Mouse (Mus musculus) urinary bladder, adult 2 months (tissue): ENCODE measurements around the gene Kcnq2. TPM values are rescaled to one million over a fixed set of nuclear protein-coding genes. Genes with fewer than 3 reads are reported as not detected.

Experiments used
- DNase-seq: peaks from one replicate; pipeline ENCODE4 v3.0.0; 2022; ENCODE audit warnings: low spot score
- polyA plus RNA-seq: library from polyadenylated mRNA; depleted of rRNA; stranded (reverse); fragments of >200 nt; gene quantifications from 2 replicates; pipeline ENCODE4 v1.2.3, GENCODE M21; 2012; rRNA removed

Gene Kcnq2
- 0.07 and 0.12 TPM in 2 replicates for polyA plus RNA-seq

DNA sequence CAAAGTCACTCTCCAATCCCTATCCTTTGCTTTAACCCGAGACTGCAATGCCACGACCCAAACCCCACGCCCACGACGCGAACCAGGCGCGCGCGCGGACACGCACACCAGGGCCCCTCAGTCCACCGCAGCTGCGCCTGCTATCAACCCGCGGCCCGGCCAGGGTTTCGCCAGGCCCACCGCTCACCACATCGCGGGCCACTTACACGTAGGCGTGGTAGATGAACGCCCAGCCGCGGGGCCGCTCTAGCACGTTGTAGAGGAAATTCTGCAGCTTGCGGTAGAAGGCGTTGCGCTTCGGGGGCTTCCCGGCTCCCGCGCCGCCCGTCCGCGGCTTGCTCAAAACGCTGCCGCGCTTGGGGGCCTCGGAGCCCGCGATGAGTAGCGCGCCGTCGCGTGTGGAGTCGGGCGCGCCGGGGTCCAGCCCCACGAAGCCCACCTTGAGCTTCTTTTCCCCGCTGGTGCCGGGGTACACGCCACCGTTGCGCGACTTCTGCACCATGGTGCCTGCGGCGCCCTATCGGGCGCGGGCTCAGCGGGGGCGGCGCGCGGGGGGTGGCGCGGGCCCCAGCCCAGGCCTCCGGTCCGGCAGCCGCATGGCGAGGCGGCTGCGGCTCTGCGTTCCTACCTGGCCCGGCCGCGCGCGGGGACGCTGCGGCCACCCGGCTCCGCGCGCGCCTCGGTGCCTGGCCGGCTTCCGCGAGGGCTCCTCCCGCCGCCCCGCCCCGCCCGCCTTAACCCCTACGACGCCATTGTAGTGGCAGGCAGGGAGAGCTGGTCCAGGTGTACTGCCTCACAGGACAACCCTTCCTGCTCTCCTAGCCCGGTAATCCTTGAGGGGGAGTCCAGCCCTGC lies at the start of gene Kcnq2:
Gene Kcnq2, minus strand, starts transcription at position 710 of the 855 bp plus-strand sequence.
- DNase-seq = no peak

DNA sequence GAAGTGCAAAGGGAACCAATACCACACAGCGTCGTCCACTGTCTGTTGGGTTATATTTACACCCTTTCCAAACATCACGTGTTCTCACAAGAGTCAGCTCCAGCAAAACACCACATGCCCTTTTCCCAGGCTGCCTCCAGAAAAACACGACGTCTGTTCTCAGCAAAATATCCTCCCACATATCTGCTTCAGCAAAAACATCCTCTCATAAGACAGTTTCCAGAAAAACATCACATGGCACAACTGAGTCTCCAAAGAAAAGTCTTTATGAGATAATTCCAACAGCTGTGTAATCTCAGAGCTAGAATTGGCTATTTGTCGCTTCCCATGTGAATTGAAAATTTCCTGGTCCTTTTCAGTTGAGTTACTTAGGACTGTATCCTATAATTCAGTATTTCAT lies 45.8 kb upstream of the Kcnq2 start:
- DNase-seq = no peak

DNA sequence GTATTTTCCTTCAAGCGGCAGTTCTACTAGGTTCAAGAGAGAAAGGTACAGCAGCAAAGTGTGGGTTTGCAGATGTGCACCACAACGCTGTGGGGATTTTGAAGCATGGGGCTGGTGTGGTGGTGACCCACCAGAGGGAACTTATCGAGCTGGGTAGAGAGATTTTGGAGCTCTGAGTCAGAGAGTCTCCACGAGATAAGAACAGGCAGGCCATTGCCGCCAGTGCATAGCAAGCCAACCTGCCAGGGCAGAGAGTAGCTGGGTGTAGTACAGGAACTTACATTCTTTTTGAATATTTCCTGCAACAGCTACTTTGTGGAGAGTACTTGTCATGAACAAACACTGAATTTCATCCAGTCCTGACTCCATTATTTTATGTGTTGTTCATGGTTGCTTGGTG lies 43.4 kb upstream of the Kcnq2 start:
- DNase-seq = no peak

DNA sequence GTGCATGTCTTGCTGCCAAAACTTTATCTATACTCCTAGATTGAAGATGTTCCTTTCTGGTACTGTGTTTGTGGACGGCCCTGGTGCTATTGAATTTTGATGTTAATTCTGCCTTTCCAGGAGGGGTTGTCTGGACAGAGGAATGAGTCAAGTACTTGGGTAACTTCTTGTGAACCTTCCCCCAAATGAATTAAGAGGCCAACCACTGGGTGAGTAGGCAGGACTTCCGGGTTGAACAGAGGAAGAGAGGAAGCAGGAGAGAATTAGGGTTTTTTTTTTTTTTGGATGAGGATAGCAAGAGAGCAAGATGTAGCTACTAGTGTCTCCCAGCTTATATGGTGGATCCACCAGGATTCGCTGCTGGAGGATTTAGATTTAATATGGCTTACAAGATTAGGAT lies 42.9 kb upstream of the Kcnq2 start:
- no peak for DNase-seq

DNA sequence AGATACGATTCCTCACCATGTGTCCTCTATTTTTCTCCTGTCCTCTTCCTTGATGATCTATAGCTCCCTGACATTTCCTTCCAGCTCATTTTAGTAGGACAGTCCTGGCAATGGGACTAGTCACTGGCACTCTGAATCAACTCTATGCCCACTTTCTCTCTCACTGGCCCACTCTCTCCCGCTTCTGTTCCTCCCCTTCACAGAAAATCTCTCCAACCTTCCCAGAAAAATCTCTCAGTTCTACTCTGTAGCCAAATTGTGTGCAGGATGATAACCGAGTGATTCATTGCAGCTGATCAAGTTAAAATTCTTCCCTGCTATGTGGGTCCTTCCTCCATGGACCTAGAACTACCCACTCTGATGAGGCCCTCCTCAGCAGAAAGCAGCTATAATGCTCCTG lies 39.5 kb upstream of the Kcnq2 start:
- no peak for DNase-seq

DNA sequence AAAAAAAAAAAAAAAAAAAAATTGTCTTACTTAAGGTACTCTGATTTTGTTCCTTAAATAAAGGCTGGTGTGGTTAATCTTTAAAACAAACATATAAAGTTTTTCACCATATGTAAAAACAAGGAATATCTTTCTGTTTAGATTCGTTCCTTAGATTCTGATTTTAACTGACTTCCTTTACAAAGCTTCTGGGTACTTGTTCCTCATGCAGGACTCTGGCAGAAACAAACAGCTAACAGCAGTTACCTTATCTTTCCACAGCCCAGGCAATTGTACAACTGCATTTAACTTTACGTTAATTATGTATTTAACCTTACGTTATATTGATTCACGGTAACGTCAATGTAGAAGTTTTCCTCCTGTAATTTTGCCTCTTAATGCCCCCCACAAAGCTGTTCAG lies 31.4 kb upstream of the Kcnq2 start:
- DNase-seq = no peak

DNA sequence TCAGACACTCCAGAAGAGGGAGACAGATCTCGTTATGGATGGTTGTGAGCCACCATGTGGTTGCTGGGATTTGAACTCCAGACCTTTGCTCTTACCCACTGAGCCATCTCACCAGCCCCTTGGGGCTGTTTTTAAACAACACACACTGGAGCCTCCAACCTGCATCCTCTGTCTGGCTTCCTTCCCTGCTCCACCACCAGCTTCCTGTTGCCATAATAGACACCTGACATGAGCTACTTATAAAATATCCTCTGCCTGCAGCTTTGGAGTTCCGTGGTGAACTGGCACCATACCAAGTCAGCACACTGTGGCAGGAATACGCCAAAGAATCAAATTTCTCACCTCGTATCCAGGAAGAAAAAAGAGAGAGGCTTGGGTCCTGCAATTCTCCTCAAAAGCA lies 25.7 kb upstream of the Kcnq2 start:
- no peak for DNase-seq

DNA sequence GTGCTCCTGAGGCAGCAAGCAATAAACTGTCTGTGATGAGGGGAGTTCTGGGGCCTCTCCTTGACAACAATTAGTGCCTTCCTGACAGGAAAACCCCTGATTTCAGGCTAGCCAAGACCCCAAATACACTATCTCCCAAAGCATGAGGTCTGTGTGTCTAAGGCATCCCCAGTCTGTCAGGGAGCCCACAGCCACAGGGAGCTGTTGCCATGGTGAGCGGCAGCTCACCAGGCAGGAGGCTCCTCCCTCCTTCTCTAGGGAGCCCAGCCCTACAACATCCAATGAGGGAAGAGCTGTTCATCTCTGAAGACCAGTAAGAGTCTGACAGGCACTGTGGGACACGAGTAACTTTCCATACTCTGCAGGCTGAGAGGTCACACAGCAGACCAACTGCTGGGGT lies 24.7 kb upstream of the Kcnq2 start:
- DNase-seq = no peak

DNA sequence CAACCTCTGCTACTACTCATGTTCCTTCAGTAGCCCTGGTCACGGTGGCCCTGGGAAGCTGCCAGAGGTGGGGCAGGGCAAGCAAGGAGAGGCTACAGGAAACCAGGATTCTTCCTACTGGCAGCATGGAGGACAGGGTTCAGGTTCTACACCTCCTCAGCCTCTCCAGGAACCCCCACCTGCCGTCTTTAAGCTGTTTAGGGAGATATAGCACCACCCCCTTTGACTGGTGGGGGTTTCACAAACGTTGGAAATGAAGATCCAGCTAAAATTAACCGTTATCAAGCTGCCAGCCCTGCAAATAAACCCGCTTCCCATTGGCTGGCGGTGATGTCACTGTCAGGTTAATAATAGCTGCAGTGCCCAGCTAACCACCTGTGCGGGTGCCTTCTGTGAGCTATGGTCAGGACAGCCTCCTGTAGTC lies 24.0 kb upstream of the Kcnq2 start:
- DNase-seq = no peak

DNA sequence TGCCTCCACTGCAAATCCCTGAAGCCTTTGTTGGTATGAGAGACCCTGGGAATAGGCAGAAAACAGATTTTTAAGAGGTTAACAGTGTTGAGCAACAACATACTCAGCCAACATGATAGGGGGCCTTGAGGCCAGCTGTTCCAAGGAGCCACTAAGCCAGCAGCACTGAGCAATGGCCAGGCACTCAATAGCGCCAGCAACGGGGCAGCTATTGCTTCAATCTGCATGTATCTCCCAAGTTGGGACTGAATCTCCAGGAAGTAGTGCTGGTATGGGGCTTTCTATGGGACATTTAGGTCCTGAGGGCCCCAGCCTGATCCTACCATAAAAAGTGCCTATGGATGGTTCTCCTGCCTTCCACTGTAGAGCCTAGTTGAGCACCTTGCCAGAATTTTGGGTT lies 23.4 kb upstream of the Kcnq2 start:
- DNase-seq = no peak

DNA sequence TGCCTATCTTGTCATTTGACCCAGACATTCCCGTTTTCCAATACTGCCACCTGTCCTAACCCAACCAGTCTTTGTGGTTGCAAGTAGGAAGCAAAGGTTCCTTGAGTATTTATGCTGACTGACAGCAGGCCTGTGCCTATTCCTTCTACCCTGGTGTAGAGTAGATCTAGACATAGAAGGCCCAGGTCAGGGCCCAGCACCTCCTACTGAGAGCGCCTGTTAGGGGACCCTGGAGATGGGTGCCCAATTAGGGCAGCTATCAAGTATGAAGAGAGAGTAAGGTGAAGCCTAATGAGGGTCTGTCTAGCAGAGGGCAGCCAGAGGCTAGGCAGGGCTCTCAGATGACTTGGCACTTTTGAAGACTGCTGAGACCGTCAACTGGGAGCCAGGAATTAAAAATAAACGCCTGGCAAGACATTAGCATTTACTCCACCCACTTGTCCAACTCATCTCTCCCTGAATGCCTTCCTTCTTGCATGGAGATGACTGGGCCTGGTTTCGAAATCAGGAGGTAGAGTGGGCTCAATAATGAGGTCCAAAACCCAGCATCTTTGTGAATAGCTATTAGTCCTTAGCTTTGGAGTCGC lies 22.7 kb upstream of the Kcnq2 start:
- no peak for DNase-seq

DNA sequence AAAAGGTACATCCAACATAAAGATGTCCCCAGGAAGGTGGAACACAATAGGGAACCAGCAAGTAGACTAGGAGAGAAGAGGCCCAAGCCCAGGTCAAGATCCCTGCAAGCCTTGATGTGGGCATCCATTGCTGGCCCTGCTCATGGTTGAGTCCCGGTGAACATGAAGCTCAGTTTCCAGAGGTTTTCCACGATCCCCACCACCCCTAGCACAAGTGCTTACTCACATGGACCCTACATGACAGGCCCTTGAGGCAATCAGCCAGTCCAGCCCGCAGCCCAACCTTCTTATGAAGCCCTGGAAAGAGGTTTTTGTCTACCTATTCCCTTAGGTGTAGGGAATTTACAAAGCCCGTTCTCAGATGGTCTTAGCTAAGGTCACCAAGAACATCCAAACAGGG lies 22.1 kb upstream of the Kcnq2 start:
- no peak for DNase-seq

DNA sequence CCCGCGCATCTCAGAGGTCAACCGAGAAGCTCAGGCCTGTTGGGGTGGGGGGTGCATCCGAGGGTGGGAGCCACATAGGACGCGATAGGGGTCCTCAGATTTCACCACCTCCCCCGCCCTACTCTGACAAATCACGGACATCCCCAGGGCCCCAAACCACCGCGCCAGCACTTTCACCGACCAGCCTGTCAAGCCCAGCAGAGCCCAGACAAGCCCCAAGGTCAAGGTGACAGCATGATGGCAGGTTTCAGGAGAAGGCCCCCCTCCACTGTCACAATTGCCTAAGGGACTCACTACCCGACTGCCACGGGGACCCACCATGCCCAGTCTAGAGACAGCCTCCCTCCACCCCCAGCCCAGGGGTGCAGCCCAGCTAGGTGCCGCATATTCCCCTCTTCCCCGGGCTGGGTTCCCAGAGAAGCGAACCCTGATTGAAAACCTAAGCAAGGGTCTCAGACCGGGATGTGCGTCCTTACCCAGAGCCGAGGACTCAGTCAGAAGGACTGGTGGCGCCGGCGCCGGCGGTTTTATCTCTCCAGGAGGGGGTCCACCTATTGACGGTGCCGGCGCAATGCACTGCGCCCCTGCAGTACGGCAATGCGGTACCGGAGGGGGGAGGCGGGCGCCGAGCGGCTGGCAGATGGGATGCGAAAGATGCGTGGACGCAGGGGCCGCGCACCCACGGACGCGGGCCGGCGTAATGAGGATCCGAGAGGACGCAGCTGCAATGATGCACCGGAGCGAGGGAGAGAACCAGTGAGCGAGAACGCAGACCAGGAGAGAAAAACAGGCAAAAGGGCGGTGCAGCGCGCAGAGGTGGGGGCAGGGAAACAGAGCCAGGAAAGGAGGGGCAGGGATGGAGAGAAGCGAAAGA lies 21.4 kb upstream of the Kcnq2 start, which contains the start of gene Eef1a2:
Gene Eef1a2, minus strand, starts transcription at position 767 of the 874 bp plus-strand sequence.
- no peak for DNase-seq

DNA sequence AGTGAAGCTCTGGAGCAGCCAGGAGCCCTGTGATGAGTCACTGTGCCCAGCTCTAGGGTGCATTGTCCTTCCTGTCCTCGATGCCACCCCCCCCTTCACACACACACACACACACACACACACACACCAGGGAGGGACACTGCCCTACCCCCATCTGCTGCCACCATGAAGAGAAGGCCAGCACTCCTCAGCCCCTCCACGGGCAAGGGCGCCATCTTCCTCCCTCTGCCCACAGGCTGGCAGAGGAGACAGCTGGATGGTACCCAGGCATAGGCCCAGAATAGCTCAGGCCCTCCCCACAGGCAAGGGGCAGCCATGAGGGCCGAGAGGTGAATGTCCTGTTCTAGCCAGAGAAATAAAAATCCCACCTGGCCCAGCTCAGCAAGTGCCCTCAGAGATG lies 20.7 kb upstream of the Kcnq2 start:
- no peak for DNase-seq

DNA sequence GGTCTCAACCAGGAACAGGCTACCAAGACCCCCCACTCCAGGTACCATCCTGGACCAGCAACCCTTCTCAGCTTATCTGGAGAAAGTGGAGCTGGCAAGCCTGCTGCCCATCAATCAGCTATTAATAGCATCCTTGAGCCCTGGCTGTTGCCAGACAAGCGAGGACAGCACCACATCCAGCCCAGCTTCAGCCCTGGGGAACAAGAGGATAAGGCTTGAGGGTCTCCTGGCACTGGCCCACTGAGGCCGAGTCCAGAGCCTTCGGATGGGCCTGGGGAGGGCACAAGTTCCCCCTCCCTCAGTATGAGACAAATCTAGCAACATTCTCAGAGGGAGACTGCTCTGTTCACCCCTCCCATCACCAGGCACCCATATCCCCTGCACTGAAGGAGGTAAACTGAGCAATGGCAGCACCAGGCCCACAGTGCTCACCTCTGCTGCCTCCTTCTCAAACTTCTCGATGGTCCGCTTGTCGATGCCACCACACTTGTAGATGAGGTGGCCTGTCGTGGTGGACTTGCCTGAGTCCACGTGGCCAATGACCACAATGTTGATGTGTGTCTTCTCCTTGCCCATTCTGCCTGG lies 19.8 kb upstream of the Kcnq2 start:
- DNase-seq = no peak

DNA sequence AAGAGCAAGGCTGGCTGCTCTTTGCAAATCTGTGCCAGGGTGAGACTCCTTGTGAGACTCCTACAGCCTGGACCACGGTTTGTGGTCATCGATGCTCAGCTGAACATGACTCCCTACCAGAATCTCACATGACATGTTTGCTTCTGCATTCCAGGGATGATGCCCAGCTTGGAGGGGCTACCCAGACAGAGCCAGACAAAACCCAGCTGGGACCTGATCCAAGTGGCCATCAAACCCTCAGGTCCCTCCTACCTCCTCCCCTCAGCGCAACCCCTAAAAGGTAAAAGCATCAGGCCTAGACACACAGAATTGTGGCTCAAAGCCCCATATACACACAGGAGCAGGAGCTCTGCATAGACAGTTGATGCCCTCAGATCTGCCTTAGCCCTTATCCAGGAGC lies 19.3 kb upstream of the Kcnq2 start:
- no peak for DNase-seq

DNA sequence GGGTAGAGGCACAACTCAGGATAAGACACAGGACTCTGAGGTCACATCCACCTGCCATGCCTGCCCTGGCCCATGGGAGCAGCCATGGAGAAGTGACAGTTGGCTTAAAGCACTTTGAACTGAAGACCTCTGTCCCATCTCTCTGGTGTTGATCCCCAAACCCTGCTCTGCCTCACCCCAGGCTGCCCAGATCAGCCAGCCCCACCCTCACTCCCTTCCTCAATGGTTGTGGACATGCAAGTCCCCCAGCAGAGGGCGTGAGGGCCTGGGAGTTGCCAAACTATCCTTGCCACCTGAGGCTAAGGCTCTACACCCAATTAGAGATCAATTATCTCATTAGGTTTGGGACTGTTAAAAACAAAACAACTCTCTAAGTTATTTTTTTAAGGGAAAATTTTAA lies 18.7 kb upstream of the Kcnq2 start:
- DNase-seq = no peak

DNA sequence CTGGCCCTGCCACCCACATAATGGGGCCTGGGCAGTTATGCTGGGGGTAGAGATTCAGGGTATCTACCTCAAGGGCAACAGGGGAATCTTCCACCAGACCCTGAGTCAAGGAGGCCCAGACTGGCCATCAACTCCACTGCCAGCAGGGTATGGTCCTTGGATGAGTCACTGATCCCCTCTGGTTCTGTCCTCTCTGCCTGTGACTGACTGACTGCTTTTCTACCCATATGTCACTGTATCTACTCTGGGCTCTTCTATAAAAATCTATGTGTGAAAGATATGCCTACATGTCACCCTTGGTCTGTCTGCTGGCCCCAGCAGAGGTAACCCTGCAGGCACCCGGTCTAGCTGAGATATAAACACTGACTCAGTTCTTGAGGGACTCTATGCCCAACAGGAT lies 18.0 kb upstream of the Kcnq2 start:
- no peak for DNase-seq

DNA sequence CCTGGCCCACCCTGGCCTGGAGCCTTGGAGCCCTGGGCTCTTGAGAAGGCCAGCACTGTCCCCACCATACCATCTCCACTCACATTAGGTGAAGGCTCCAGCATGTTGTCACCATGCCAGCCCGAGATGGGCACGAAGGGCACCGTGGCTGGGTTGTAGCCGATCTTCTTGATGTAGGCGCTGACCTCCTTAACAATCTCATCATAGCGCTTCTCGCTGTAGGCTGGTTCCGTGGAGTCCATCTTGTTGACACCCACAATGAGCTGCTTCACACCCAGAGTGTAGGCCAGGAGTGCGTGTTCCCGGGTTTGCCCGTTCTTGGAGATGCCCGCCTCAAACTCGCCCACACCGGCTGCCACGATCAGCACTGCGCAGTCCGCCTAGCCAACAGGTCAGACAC lies 17.6 kb upstream of the Kcnq2 start:
- no peak for DNase-seq

DNA sequence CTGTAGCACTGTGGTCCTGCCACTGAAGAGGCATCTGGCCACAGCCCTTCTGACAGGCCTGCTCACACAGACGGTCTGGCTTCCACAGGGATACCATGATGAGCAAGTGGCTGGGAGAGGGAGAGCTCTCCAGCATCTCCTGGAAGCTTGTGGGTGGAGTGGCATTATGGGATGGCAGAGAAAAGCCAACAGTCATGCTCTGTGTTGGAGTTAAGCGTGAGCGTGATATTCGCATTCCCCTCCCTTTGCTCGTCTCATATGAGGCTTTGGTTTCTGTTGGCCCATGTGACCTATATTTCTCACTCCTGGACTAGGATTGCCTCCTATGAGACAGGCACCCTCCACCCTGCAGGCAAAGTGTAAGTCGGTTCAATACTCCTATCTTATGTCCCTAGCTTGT lies 15.2 kb upstream of the Kcnq2 start:
- no peak for DNase-seq

DNA sequence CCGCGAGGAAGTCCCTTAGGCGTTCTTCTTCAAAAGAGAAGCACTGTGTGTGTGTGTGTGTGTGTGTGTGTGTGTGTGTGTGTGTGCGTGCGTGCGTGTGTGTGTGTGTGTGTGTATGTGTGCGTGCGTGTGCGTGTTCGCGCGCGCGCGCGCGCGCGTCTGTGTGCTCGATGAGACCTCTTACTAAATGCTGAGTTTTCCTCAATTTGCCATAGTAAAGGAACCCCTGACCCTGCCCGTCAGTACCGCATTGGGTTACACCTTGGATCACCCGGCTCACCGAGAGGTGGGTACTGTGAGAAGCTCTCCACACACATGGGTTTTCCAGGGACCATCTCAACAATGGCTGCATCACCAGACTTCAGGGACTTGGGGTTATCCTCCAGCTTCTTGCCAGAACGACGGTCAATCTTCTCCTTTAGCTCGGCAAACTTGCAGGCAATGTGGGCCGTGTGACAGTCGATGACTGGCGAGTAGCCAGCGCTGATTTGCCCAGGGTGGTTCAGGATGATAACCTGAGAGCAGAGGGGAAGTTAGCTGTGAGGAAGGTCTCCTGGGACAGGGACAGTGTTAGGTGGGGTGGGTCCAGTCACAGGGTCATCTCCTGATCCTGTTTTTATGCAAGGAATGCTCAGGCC lies 13.3 kb upstream of the Kcnq2 start:
- DNase-seq = no peak
